Mouse (Mus musculus) ES-E14 (cell line): Measurements from ENCODE around the gene Tmod4. TPM values are rescaled to one million over a fixed set of nuclear protein-coding genes. Genes with fewer than 3 reads are reported as not detected.
A peak's percentile ranks its signal among the peaks of the same experiment; 100 is the strongest.

Experiments
- DNase-seq: peaks from one replicate; pipeline ENCODE4 v3.0.0-alpha.2; 2013; ENCODE audit warnings: low read depth, low spot score
- H3K27ac ChIP-seq: 2 replicates; pipeline ENCODE4 v1.5.1; 2012; ENCODE audit warnings: low read depth, mild to moderate bottlenecking, low read length, moderate library complexity, mixed read lengths; ENCODE audit not compliant: poor library complexity, insufficient read depth, severe bottlenecking
- H3K36me3 ChIP-seq: 2 replicates; pipeline ENCODE4 v1.6.1; 2012; ENCODE audit warnings: mild to moderate bottlenecking, low read length, moderate library complexity, mixed read lengths; ENCODE audit not compliant: control insufficient read depth, poor library complexity, insufficient read depth, severe bottlenecking
- H3K4me1 ChIP-seq, 2 experiments: fragments of 150-350 bp in 1 of 2; sonication (generic) in 1 of 2; 2 replicates each; pipeline ENCODE4 v1.6.1; 2012; ENCODE audit warnings: low read length in 2 of 2, mild to moderate bottlenecking in 1 of 2, mixed read lengths in 1 of 2; ENCODE audit not compliant: control insufficient read depth in 2 of 2, insufficient read depth in 2 of 2, poor library complexity in 1 of 2
- H3K4me3 ChIP-seq, 2 experiments: fragments of 150-350 bp in 1 of 2; sonication (generic) in 1 of 2; 2 replicates each; pipeline ENCODE4 v1.5.1; 2012; ENCODE audit warnings: low read length in 2 of 2, low read depth in 1 of 2, mild to moderate bottlenecking in 1 of 2, mixed read lengths in 1 of 2; ENCODE audit not compliant: insufficient read depth in 1 of 2, poor library complexity in 1 of 2, severe bottlenecking in 1 of 2
- H3K9ac ChIP-seq: 2 replicates; pipeline ENCODE4 v1.6.1; 2012; ENCODE audit warnings: low read depth, mild to moderate bottlenecking, low read length, mixed read lengths; ENCODE audit not compliant: poor library complexity, insufficient read depth, severe bottlenecking
- H3K9me3 ChIP-seq: fragments of 150-350 bp; sonication (generic); 2 replicates; pipeline ENCODE4 v1.6.1; 2012; ENCODE audit warnings: low read depth, mild to moderate bottlenecking, low read length; ENCODE audit not compliant: control insufficient read depth, insufficient read depth
- CHD2 ChIP-seq: IDR thresholded peaks from 2 replicates; pipeline ENCODE4 v1.6.1; 2014; ENCODE audit warnings: mild to moderate bottlenecking, low read depth, low read length, inconsistent platforms
- HCFC1 ChIP-seq: IDR thresholded peaks from 2 replicates; pipeline ENCODE4 v1.6.1; 2012; ENCODE audit warnings: low read length, inconsistent platforms, borderline replicate concordance; ENCODE audit not compliant: insufficient read depth
- MAFK ChIP-seq: IDR thresholded peaks from 2 replicates; pipeline ENCODE4 v1.6.1; 2014; ENCODE audit warnings: mild to moderate bottlenecking, low read depth, low read length, inconsistent platforms; ENCODE audit not compliant: insufficient read depth
- ZC3H11A ChIP-seq: IDR thresholded peaks from 2 replicates; pipeline ENCODE4 v1.6.1; 2012; ENCODE audit warnings: low read depth, mild to moderate bottlenecking, inconsistent platforms, low read length, borderline replicate concordance
- ZNF384 ChIP-seq: IDR thresholded peaks from 2 replicates; pipeline ENCODE4 v1.6.1; 2012; ENCODE audit warnings: low read depth, low read length, inconsistent platforms
- in situ Hi-C, 2 experiments: fragments of 600-800 bp; cut with MboI; formaldehyde crosslinking; loops; one replicate each; pipeline ENCODE4 v1.15.1; 2025; ENCODE audit warnings: low sequenced_read_pairs in 2 of 2, inconsistent platforms in 1 of 2; ENCODE audit not compliant: unreplicated experiment in 2 of 2
- total RNA-seq: library from RNA; depleted of rRNA; stranded (reverse); fragments of 300-350 nt; gene quantifications from 2 replicates; pipeline ENCODE4 v1.2.3, GENCODE M21; 2012

The Tmod4 gene
- total RNA-seq, 1 experiment: 0.36 TPM

DNA sequence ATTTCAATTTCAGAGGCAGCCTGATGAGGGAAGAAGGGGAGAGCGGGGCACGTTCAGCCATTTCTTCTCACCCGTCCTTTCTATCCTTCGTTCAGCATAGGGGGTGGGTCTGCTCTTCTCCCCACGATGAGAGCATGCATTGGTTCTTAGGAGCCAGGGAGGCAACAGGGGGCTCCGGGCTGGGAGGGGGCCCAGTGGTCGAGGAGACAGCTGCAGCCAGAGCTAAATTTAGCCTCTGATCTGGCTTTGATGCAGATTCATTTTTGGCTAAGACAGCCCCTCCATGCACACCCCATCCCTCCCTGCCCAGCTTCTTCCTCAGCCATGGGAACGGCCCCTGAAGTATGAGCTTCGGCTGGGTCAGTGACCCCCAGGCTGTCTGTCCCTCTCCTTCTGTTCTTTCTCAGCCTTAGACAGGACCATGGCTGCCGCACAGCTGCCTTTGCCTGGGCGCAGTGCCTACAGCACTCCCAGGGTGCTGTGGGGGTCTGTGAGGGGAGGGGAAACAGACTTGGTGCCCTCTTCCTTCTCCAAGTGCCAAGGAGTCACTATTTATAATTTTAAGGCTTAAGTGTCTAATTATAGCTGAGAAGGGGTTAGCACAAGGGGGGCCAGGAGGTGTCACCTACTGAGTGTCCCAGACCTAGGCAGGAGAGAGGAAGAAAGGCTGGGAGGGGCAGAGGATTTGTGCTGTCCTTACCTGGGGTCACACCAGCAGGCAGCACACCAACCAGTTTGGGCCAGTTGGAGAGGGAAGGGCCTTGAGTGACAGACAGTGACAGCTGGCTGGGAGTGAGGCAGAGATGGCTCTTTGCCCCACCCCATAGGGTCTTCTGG lies 39.4 kb downstream of the Tmod4 start:
- Histone ChIP-seq H3K4me3 (no peak overlapping the region), H3K9me3 (no peaks in the 10 kb centered on the region), H3K9ac (no peak overlapping the region), H3K36me3 (no peaks in the 10 kb centered on the region; the same call in 1 of the 2 replicates), H3K4me1 (peaks cover 4 to 25% of the 10 kb centered on the region in 2 experiments), H3K27ac (no peak overlapping the region)
- in situ Hi-C loops: no loop called here
- DNase-seq: peak; percentile 33
- TF ChIP-seq HCFC1 (no peak), MAFK (no peak), CHD2 (no peak), ZC3H11A (no peak), ZNF384 (no peak)

DNA sequence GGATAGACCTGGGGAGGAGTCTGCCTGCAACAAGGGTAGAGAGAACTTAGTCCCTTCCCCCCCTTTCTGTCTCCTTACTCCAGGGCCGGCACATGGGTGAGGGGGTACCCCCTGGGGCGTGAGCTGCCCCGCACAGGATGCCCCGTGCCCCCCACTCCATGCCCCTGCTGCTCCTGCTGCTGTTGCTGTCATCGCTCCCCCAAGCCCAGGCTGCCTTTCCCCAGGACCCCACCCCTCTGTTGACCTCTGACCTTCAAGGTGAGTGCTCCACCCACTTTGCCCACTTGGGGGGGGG lies 39.9 kb downstream of the Tmod4 start:
- in situ Hi-C loops: no loop called here
- Histone ChIP-seq H3K9ac (no peak overlapping the region), H3K4me3 (no peak overlapping the region), H3K9me3 (no peaks in the 10 kb centered on the region), H3K4me1 (peaks cover 4 to 25% of the 10 kb centered on the region in 2 experiments), H3K36me3 (no peaks in the 10 kb centered on the region; the same call in none of the 2 replicates), H3K27ac (no peak overlapping the region)
- TF ChIP-seq HCFC1 (no peak), MAFK (no peak), ZC3H11A (no peak), ZNF384 (no peak), CHD2 (no peak)
- no peak for DNase-seq

DNA sequence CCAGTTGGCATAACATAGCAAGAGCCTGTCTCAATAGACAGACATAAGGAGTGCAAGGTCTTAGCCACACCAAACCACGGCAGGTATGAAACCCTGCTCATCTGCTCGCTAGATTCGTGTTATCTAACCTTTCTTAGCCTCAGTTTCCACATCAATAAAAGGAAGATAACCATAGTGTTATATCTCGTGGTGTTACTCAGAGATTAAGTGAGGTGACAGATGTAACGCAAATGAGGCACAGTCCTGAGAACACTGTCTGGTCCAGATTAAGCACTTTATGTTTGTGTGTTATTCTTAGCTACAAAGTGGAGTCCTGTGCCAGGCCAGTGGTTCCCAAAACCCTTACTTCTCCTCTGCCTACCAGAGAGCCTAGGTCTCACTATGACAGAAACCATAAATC lies 40.6 kb downstream of the Tmod4 start:
- TF ChIP-seq HCFC1 (no peak), ZNF384 (no peak), CHD2 (no peak), MAFK (no peak), ZC3H11A (no peak)
- H3K36me3 ChIP-seq: peaks cover 5% of the 10 kb centered on the region
- no peak overlapping the region for H3K9ac ChIP-seq
- no peak for DNase-seq
- H3K27ac ChIP-seq: no peak overlapping the region
- no peaks in the 10 kb centered on the region for H3K9me3 ChIP-seq
- in situ Hi-C loops: no loop called here
- peaks cover 0 to 25% of the 10 kb centered on the region in 2 experiments; a peak in 3 of 4 replicates for H3K4me1 ChIP-seq
- no peak overlapping the region for H3K4me3 ChIP-seq

DNA sequence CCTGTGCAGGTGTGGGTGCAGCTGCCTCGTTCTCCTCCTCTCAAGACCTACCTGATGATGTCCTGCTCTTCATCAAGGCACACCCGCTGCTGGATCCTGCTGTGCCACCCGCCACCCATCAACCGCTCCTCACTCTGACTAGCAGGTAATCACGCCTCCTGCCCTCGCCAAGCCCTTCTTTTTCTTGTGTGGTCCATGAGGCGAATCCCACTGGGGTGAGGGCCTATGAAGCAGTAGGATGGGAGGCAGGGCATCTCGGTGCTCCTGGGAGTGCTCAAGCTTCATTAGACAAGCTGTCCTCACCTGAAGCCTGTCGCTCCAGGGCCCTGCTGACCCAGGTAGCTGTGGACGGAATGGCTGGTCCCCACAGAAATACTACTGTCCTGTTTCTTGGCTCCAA lies 45.7 kb downstream of the Tmod4 start:
- in situ Hi-C loops: no loop called here
- Histone ChIP-seq H3K4me3 (no peak overlapping the region), H3K4me1 (peaks cover 2% of the 10 kb centered on the region in 2 experiments; a peak in 1 of 4 replicates), H3K36me3 (peaks cover 23% of the 10 kb centered on the region), H3K27ac (no peak overlapping the region), H3K9ac (no peak overlapping the region), H3K9me3 (no peaks in the 10 kb centered on the region)
- DNase-seq: no peak
- TF ChIP-seq CHD2: no peak
- TF ChIP-seq ZC3H11A: no peak
- TF ChIP-seq ZNF384: no peak
- no peak for TF ChIP-seq HCFC1
- no peak for TF ChIP-seq MAFK
